Mouse (Mus musculus): Measurements from ENCODE around the gene Vmn1r219.

DNA sequence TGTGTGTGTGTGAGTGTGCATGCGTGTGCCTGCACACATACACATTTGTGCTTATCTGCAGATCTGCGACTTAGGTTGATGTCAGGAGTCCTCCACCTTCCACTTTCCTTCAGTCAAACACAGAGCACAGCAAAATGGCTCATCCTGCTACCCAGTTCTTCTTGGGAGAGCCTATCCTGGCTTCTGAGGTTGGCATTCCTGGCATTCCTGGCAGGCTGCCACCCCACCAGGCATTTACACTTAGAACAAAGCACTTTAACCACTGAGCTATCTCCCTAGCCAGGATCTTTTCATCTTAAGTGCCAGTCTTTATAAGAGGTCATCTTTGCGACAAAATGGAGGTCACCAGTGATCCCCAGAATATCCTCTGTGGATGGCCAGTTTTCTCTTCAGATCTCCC is 1.3 kb upstream of the Vmn1r219 start:
- no peak for TF ChIP-seq CTCF (conservative IDR thresholded peaks at IDR 0.05; ENCODE audit: insufficient read depth, insufficient read length, low read depth, low read length)
- TF ChIP-seq POLR2A (IDR thresholded peaks at IDR 0.05; ENCODE audit: low read depth, low read length) = no peak

Data from kidney, adult 2 months (tissue).